In the genomic region with DNA sequence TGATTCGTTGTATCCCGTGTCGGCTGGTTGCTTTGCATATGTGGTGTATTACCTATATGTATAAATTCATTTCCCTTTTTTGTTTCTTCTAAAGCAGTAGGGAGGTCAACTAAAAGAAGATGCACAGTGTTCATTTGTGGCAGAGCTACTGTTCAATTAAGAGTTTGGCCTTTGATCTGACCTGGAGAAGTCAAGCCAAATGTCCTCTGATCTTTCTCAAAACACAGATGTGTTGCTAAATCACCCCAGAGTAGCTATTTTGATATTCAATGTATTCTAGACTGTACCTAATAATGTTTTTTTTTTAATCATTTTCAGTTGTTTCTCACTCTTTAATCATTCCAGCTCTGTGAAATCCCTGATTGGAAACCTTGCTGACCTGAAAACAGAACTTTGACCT, we compare ENCODE assay signal across 16 mouse cellular contexts.
"Had no signal": no experiment of that assay in that cellular context is flagged by ENCODE, and none has a peak within 500 bp of the region (broad histone marks: within the 10 kb centered on the region; RNA-seq: fewer than 3 reads in every experiment).

No protein-coding gene starts in this region.

- H3K27me3 ChIP-seq: neural tube, embryonic 13.5 days; neural tube, embryonic 15.5 days; stomach, embryonic 15.5 days had no signal

- H3K4me3 ChIP-seq: neural tube, embryonic 13.5 days; neural tube, embryonic 15.5 days; stomach, embryonic 15.5 days had no signal

- H3K9me3 ChIP-seq: neural tube, embryonic 13.5 days; neural tube, embryonic 15.5 days; stomach, embryonic 15.5 days had no signal

- H3K9ac ChIP-seq: neural tube, embryonic 13.5 days; neural tube, embryonic 15.5 days; stomach, embryonic 15.5 days had no signal

- H3K36me3 ChIP-seq: neural tube, embryonic 13.5 days; neural tube, embryonic 15.5 days; stomach, embryonic 15.5 days had no signal

- DNase-seq: retina, postnatal 1 day; right cerebral cortex, adult 18-20 months; right cerebral cortex, postnatal 14 days; right cerebral cortex, postnatal 25 days; right cerebral cortex, postnatal 4 days; spleen, adult 18-20 months; thymus, adult 18-20 months; thymus, adult 2 months; thymus, postnatal 14 days; thymus, postnatal 25 days; thymus, postnatal 36 days; thymus, postnatal 4 days had no signal

- H3K4me2 ChIP-seq: neural tube, embryonic 13.5 days; neural tube, embryonic 15.5 days; stomach, embryonic 15.5 days had no signal

- H3K4me1 ChIP-seq: neural tube, embryonic 13.5 days; neural tube, embryonic 15.5 days; stomach, embryonic 15.5 days had no signal

- H3K27ac ChIP-seq: neural tube, embryonic 13.5 days; neural tube, embryonic 15.5 days; stomach, embryonic 15.5 days; stomach, postnatal 0 days had no signal
